7 mouse cellular contexts compared by ENCODE assay signal in genomic region chr4:129540012-129540411, GRCm38 (mm10). TPM values are rescaled to one million over a fixed set of nuclear protein-coding genes. Genes with fewer than 3 reads are reported as not detected.
DNase-seq lines count a peak whose midpoint lies in the region; ATAC-seq and TF ChIP-seq lines count a peak whose summit lies in the region.

No protein-coding gene starts in this region.

- H3K27ac ChIP-seq in kidney, embryonic 14.5 days (ENCODE audit: low read depth, low read length): no peak overlapping the region
- H3K27ac ChIP-seq in embryonic facial prominence, embryonic 10.5 days (replicated peaks): no peak overlapping the region

- TF ChIP-seq CTCF in G1E (IDR thresholded peaks at IDR 0.05; ENCODE audit: low read depth, low read length): 0 out of 2 replicates have a peak, but pooled peaks have one; percentile 15

- H3K9me3 ChIP-seq in kidney, embryonic 14.5 days (ENCODE audit: control insufficient read depth, low read length): no peaks in the 10 kb centered on the region
- H3K9me3 ChIP-seq in G1E (replicated peaks): no peaks in the 10 kb centered on the region
- H3K9me3 ChIP-seq in embryonic facial prominence, embryonic 10.5 days: no peaks in the 10 kb centered on the region

- no peak for ATAC-seq in kidney, embryonic 14.5 days (ENCODE audit: low FRiP score, low TSS enrichment)
- ATAC-seq in G1E (ENCODE audit: extremely low read depth, insufficient number of reproducible peaks, low FRiP score, poor library complexity, severe bottlenecking): no peak

- peaks cover 34% of the 10 kb centered on the region for H3K36me3 ChIP-seq in kidney, embryonic 14.5 days (ENCODE audit: control insufficient read depth, insufficient read depth, low read length)
- peaks cover 54% of the 10 kb centered on the region for H3K36me3 ChIP-seq in G1E (replicated peaks)
- H3K36me3 ChIP-seq in embryonic facial prominence, embryonic 10.5 days (replicated peaks): peaks cover 57% of the 10 kb centered on the region

- H3K4me1 ChIP-seq in kidney, embryonic 14.5 days (ENCODE audit: control insufficient read depth, insufficient read depth, low read length): peaks cover 18% of the 10 kb centered on the region
- peaks cover 42% of the 10 kb centered on the region for H3K4me1 ChIP-seq in G1E (ENCODE audit: insufficient read depth, low read depth, low read length)
- H3K4me1 ChIP-seq in embryonic facial prominence, embryonic 10.5 days: peaks cover 26% of the 10 kb centered on the region

- H3K9ac ChIP-seq in kidney, embryonic 14.5 days (ENCODE audit: low read depth, low read length): no peak overlapping the region

- no peak overlapping the region for H3K4me3 ChIP-seq in kidney, embryonic 14.5 days (ENCODE audit: low read length)
- H3K4me3 ChIP-seq in G1E (ENCODE audit: low read depth, low read length): no peak overlapping the region
- H3K4me3 ChIP-seq in embryonic facial prominence, embryonic 10.5 days: peak overlapping the region; percentile 13; the same call in 1 of the 2 replicates

- peak; percentile 42 for DNase-seq in kidney, adult 9 months
- no peak for DNase-seq in G1E (ENCODE audit: low spot score)
- DNase-seq in embryonic facial prominence, embryonic 10.5 days (ENCODE audit: low spot score): no peak
- peak; percentile 32 to 77 for DNase-seq in spleen, postnatal 10 days (ENCODE audit: low spot score in 2 of 2)
- DNase-seq in frontal cortex, postnatal 36 days (ENCODE audit: low spot score in 2 of 2): no peak
- no peak for DNase-seq in left cerebral cortex, postnatal 36 days (ENCODE audit: low spot score in 2 of 2)

- no peak overlapping the region for H3K4me2 ChIP-seq in kidney, embryonic 14.5 days (replicated peaks; ENCODE audit: low read depth, low read length)

- H3K27me3 ChIP-seq in kidney, embryonic 14.5 days (ENCODE audit: control insufficient read depth, insufficient read depth, low read length): no peaks in the 10 kb centered on the region
- H3K27me3 ChIP-seq in G1E (ENCODE audit: insufficient read depth, low read length): no peaks in the 10 kb centered on the region
- H3K27me3 ChIP-seq in embryonic facial prominence, embryonic 10.5 days (replicated peaks; ENCODE audit: low read depth, poor library complexity, severe bottlenecking): no peaks in the 10 kb centered on the region

- intact Hi-C loops in left cerebral cortex, postnatal 36 days (cut with DNase I): no loop called here

- WGBS in kidney, embryonic 14.5 days: 88% methylated on average over 6 of the region's 6 CpGs
- 90% methylated on average over 6 of the region's 6 CpGs for WGBS in embryonic facial prominence, embryonic 10.5 days

RNA-seq across cellular contexts. Expression of gene Hdac1, which starts 2.5 kb away (rescaled TPM):
- polyA plus RNA-seq in kidney, embryonic 14.5 days (2014; fragmentation: Nextera tagmentation; extraction: Ambion mirVana): 245 and 265 TPM in 2 replicates
- total RNA-seq in G1E (2014; fragmentation: Nextera tagmentation): 79.8 and 86.5 TPM in 2 replicates
- 64.5 and 76.7 TPM in 2 replicates for total RNA-seq in G1E (2017)
- 53.7 and 63.6 TPM in 2 replicates for polyA plus RNA-seq in G1E (2012)
- 302 and 304 TPM in 2 replicates for polyA plus RNA-seq in embryonic facial prominence, embryonic 10.5 days (2016; fragmentation: Nextera tagmentation; extraction: Ambion mirVana)
- total RNA-seq in left cerebral cortex, postnatal 36 days (2021): 10 to 100 TPM; 27.0 to 27.4 TPM

RNA-seq across cellular contexts. Expression of gene Marcksl1, which starts 26.6 kb away (rescaled TPM):
- polyA plus RNA-seq in kidney, embryonic 14.5 days (2014; fragmentation: Nextera tagmentation; extraction: Ambion mirVana): 823 and 993 TPM in 2 replicates
- total RNA-seq in G1E (2014; fragmentation: Nextera tagmentation) (14.5 and 18.7 TPM in 2 replicates), G1E (2017) (13.4 and 13.6 TPM in 2 replicates)
- polyA plus RNA-seq in G1E (2012): 38.9 and 47.0 TPM in 2 replicates
- polyA plus RNA-seq in embryonic facial prominence, embryonic 10.5 days (2016; fragmentation: Nextera tagmentation; extraction: Ambion mirVana): 1,428 and 1,442 TPM in 2 replicates
- total RNA-seq in left cerebral cortex, postnatal 36 days (2021): 100 to 1,000 TPM; 150 to 174 TPM

RNA-seq across cellular contexts. Expression of gene Lck, which starts 33.4 kb away (rescaled TPM):
- polyA plus RNA-seq in kidney, embryonic 14.5 days (2014; fragmentation: Nextera tagmentation; extraction: Ambion mirVana): 11.4 and 14.1 TPM in 2 replicates
- total RNA-seq in G1E (2014; fragmentation: Nextera tagmentation): 3.5 TPM in 1 of 2 replicates, not detected in the other
- 1.7 and 2.1 TPM in 2 replicates for total RNA-seq in G1E (2017)
- polyA plus RNA-seq in G1E (2012): 1.3 and 1.8 TPM in 2 replicates
- polyA plus RNA-seq in embryonic facial prominence, embryonic 10.5 days (2016; fragmentation: Nextera tagmentation; extraction: Ambion mirVana): 9.3 and 12.6 TPM in 2 replicates
- 1 to 10 TPM; 2.1 to 2.6 TPM for total RNA-seq in left cerebral cortex, postnatal 36 days (2021)

RNA-seq across cellular contexts. Expression of gene Fam167b, which starts 38.3 kb away (rescaled TPM):
- 17.7 and 19.7 TPM in 2 replicates for polyA plus RNA-seq in kidney, embryonic 14.5 days (2014; fragmentation: Nextera tagmentation; extraction: Ambion mirVana)
- total RNA-seq in G1E (2014; fragmentation: Nextera tagmentation): not detected in 2 replicates
- total RNA-seq in G1E (2017): not detected in 2 replicates
- not detected in 2 replicates for polyA plus RNA-seq in G1E (2012)
- polyA plus RNA-seq in embryonic facial prominence, embryonic 10.5 days (2016; fragmentation: Nextera tagmentation; extraction: Ambion mirVana): 1.9 and 2.0 TPM in 2 replicates
- total RNA-seq in left cerebral cortex, postnatal 36 days (2021): not detected

RNA-seq across cellular contexts. Expression of gene Fam229a, which starts 49.0 kb away (rescaled TPM):
- 0.39 TPM in 1 of 2 replicates, not detected in the other for polyA plus RNA-seq in kidney, embryonic 14.5 days (2014; fragmentation: Nextera tagmentation; extraction: Ambion mirVana)
- total RNA-seq in G1E (2014; fragmentation: Nextera tagmentation) (not detected in 2 replicates), G1E (2017) (not detected in 2 replicates)
- polyA plus RNA-seq in G1E (2012): 0.31 TPM in 1 of 2 replicates, not detected in the other
- polyA plus RNA-seq in embryonic facial prominence, embryonic 10.5 days (2016; fragmentation: Nextera tagmentation; extraction: Ambion mirVana): not detected in 2 replicates
- total RNA-seq in left cerebral cortex, postnatal 36 days (2021): not detected

Comparison
In these comparisons a context has a peak if more than half of its experiments do, and no peak if none do; other contexts are left out.
1. DNase-seq: peak in kidney, adult 9 months (single experiment) and spleen, postnatal 10 days (2 of 2); none in G1E (single experiment), embryonic facial prominence, embryonic 10.5 days (single experiment), frontal cortex, postnatal 36 days (0 of 2) and left cerebral cortex, postnatal 36 days (0 of 2).
2. RNA of gene Marcksl1, which starts 26.6 kb away (polyA plus RNA-seq): 1,428 to 1,442 TPM in embryonic facial prominence, embryonic 10.5 days and 823 to 993 TPM in kidney, embryonic 14.5 days; 38.9 to 47.0 TPM in G1E; every median in the first group is over 10 times any median in the second.